Comparison of ENCODE assay signal across 24 mouse cellular contexts in the genomic region with DNA sequence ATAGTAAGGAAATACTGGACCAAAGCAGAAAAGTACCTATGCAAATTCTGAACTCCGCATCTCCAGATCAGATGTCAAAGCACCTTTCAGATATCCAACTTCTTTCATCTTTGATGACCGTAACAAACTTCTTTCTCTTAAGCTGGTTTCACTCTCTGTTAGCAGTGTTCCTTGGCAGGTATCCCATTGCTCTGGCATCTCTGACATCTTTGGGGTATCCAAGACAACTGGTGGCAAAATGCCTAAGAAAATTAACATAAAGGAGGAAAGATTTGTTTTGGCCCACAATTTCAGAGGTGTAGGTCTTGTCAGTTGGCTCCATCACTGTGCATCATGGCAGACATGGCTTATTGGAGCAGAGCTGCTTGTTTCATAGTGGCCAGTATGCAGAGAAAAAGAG. TPM values are rescaled to one million over a fixed set of nuclear protein-coding genes. Genes with fewer than 3 reads are reported as not detected.
DNase-seq lines count a peak whose midpoint lies in the region; ATAC-seq and TF ChIP-seq lines count a peak whose summit lies in the region.
"Had no signal": no experiment of that assay in that cellular context is flagged by ENCODE, and none has a peak within 500 bp of the region (broad histone marks: within the 10 kb centered on the region; RNA-seq: fewer than 3 reads in every experiment).

No protein-coding gene starts in this region.

- peak; percentile 49 for DNase-seq in hindbrain, embryonic 14.5 days (ENCODE audit: low spot score)
- DNase-seq in lung, embryonic 14.5 days = peak; percentile 7
- DNase-seq in lung, postnatal 14 days = no peak
- DNase-seq in 3T3-L1 (ENCODE audit: low read depth, low spot score) = peak; percentile 16
- peak; percentile 30 for DNase-seq in NIH3T3 (ENCODE audit: low read depth)
- DNase-seq: adrenal gland, adult 2 months; adrenal gland, postnatal 14 days; cerebellum, adult 11-12 months; cerebellum, adult 8-10 months; cerebellum, postnatal 36 days; embryo, embryonic 11 days; gastrocnemius, postnatal 10 days; gastrocnemius, postnatal 36 days; heart, adult 2 months; kidney, adult 11 months had no signal

- H3K27me3 ChIP-seq in hindbrain, embryonic 14.5 days (ENCODE audit: control insufficient read depth, insufficient read depth, low read length) = no peaks in the 10 kb centered on the region
- no peaks in the 10 kb centered on the region for H3K27me3 ChIP-seq in hindbrain, embryonic 12.5 days
- no peaks in the 10 kb centered on the region for H3K27me3 ChIP-seq in lung, embryonic 14.5 days (ENCODE audit: insufficient read depth, low read length)
- H3K27me3 ChIP-seq: embryonic facial prominence, embryonic 15.5 days; forebrain, embryonic 15.5 days; heart, embryonic 13.5 days; hindbrain, embryonic 15.5 days; intestine, embryonic 15.5 days; Patski had no signal

- no peak overlapping the region for H3K9ac ChIP-seq in hindbrain, embryonic 14.5 days
- H3K9ac ChIP-seq in hindbrain, embryonic 12.5 days = no peak overlapping the region
- no peak overlapping the region for H3K9ac ChIP-seq in lung, embryonic 14.5 days
- H3K9ac ChIP-seq: embryonic facial prominence, embryonic 15.5 days; forebrain, embryonic 15.5 days; heart, embryonic 13.5 days; hindbrain, embryonic 15.5 days; intestine, embryonic 15.5 days had no signal

- H3K9me3 ChIP-seq in hindbrain, embryonic 14.5 days (ENCODE audit: control insufficient read depth, low read length) = no peaks in the 10 kb centered on the region
- no peaks in the 10 kb centered on the region for H3K9me3 ChIP-seq in hindbrain, embryonic 12.5 days (replicated peaks)
- H3K9me3 ChIP-seq in lung, embryonic 14.5 days (ENCODE audit: low read depth, low read length) = no peaks in the 10 kb centered on the region
- H3K9me3 ChIP-seq: embryonic facial prominence, embryonic 15.5 days; forebrain, embryonic 15.5 days; heart, embryonic 10.5 days; heart, embryonic 13.5 days; hindbrain, embryonic 15.5 days; intestine, embryonic 15.5 days had no signal

- no peak overlapping the region for H3K4me3 ChIP-seq in hindbrain, embryonic 14.5 days (replicated peaks; ENCODE audit: low read length)
- H3K4me3 ChIP-seq in hindbrain, embryonic 12.5 days = no peak overlapping the region
- H3K4me3 ChIP-seq in lung, embryonic 14.5 days (ENCODE audit: low read depth, low read length) = no peak overlapping the region
- H3K4me3 ChIP-seq: embryonic facial prominence, embryonic 15.5 days; forebrain, embryonic 15.5 days; heart, adult 2 months; heart, embryonic 10.5 days; heart, embryonic 13.5 days; hindbrain, embryonic 15.5 days; intestine, embryonic 15.5 days had no signal

- 82% methylated on average over 2 of the region's 2 CpGs for WGBS in hindbrain, embryonic 14.5 days
- 92% methylated on average over 2 of the region's 2 CpGs for WGBS in hindbrain, embryonic 12.5 days
- WGBS in lung, embryonic 14.5 days = 85% methylated on average over 2 of the region's 2 CpGs

- TF ChIP-seq CTCF in lung, embryonic 14.5 days (IDR thresholded peaks at IDR 0.05; ENCODE audit: low read depth) = no peak

- no peaks in the 10 kb centered on the region for H3K4me1 ChIP-seq in hindbrain, embryonic 14.5 days (replicated peaks; ENCODE audit: control insufficient read depth, insufficient read depth, low read length)
- H3K4me1 ChIP-seq in hindbrain, embryonic 12.5 days = no peaks in the 10 kb centered on the region
- H3K4me1 ChIP-seq in lung, embryonic 14.5 days (ENCODE audit: insufficient read depth) = no peaks in the 10 kb centered on the region
- H3K4me1 ChIP-seq: embryonic facial prominence, embryonic 15.5 days; forebrain, embryonic 15.5 days; heart, embryonic 10.5 days had no signal

- no peaks in the 10 kb centered on the region for H3K36me3 ChIP-seq in hindbrain, embryonic 14.5 days (replicated peaks; ENCODE audit: control insufficient read depth, insufficient read depth)
- H3K36me3 ChIP-seq in hindbrain, embryonic 12.5 days = no peaks in the 10 kb centered on the region
- H3K36me3 ChIP-seq in lung, embryonic 14.5 days (ENCODE audit: insufficient read depth) = no peaks in the 10 kb centered on the region
- H3K36me3 ChIP-seq: embryonic facial prominence, embryonic 15.5 days; forebrain, embryonic 15.5 days; heart, embryonic 10.5 days; heart, embryonic 13.5 days; hindbrain, embryonic 15.5 days; intestine, embryonic 15.5 days had no signal

- ATAC-seq in hindbrain, embryonic 14.5 days (ENCODE audit: low FRiP score) = no peak
- ATAC-seq in hindbrain, embryonic 12.5 days (ENCODE audit: low FRiP score) = no peak
- ATAC-seq in lung, embryonic 14.5 days (ENCODE audit: insufficient read depth) = no peak
- no peak for ATAC-seq in activated CD4-positive, CD25-positive, alpha-beta regulatory T cell, adult 4 months
- ATAC-seq: forebrain, embryonic 15.5 days; Patski had no signal

- H3K4me2 ChIP-seq in hindbrain, embryonic 14.5 days (replicated peaks) = no peak overlapping the region
- no peak overlapping the region for H3K4me2 ChIP-seq in hindbrain, embryonic 12.5 days (replicated peaks)
- H3K4me2 ChIP-seq in lung, embryonic 14.5 days = no peak overlapping the region
- H3K4me2 ChIP-seq: embryonic facial prominence, embryonic 15.5 days; forebrain, embryonic 15.5 days; heart, embryonic 13.5 days; hindbrain, embryonic 15.5 days; intestine, embryonic 15.5 days had no signal

- H3K27ac ChIP-seq in hindbrain, embryonic 14.5 days = no peak overlapping the region
- H3K27ac ChIP-seq in hindbrain, embryonic 12.5 days = no peak overlapping the region
- no peak overlapping the region for H3K27ac ChIP-seq in lung, embryonic 14.5 days (ENCODE audit: low read depth)
- H3K27ac ChIP-seq: embryonic facial prominence, embryonic 15.5 days; forebrain, embryonic 15.5 days; heart, adult 2 months; heart, embryonic 10.5 days; heart, embryonic 13.5 days; hindbrain, embryonic 15.5 days; intestine, embryonic 15.5 days had no signal

RNA-seq across cellular contexts. Expression of gene Eea1, which starts 10.9 kb away (rescaled TPM):
- 26.3 and 29.3 TPM in 2 replicates for polyA plus RNA-seq in hindbrain, embryonic 14.5 days (2014; fragmentation: Nextera tagmentation; extraction: Ambion mirVana)
- polyA plus RNA-seq in hindbrain, embryonic 12.5 days (2016; fragmentation: Nextera tagmentation; extraction: Ambion mirVana) = 18.7 and 20.3 TPM in 2 replicates
- 17.7 and 22.4 TPM in 2 replicates for polyA plus RNA-seq in lung, embryonic 14.5 days (2014; fragmentation: Nextera tagmentation; extraction: Ambion mirVana)
- 10 to 100 TPM; 23.2 to 26.6 TPM for polyA plus RNA-seq in activated CD4-positive, CD25-positive, alpha-beta regulatory T cell, adult 4 months (2017; shearing (Covaris generic))
